Mouse (Mus musculus) layer of hippocampus, postnatal 36 days (tissue): ENCODE measurements around the gene Pcbp2. TPM values are rescaled to one million over a fixed set of nuclear protein-coding genes. Genes with fewer than 3 reads are reported as not detected.
A peak's percentile ranks its signal among the peaks of the same experiment; 100 is the strongest.

Source experiments
- DNase-seq, 2 experiments: peaks; one replicate each; pipeline ENCODE4 v3.0.0; 2022
- total RNA-seq, 2 experiments: library from RNA; stranded (reverse); gene quantifications; 2 replicates each; pipeline ENCODE4 v1.2.3; 2021

The Pcbp2 gene
- total RNA-seq, result 100 to 1,000 TPM; 448 to 513 TPM

GRCm38 (mm10) chr15:102470183-102470604 is at the start of gene Pcbp2:
TSS of gene Pcbp2 (plus strand) at chr15:102470539.
- DNase-seq, result peak; percentile 96 to 97

GRCm38 (mm10) chr15:102420986-102421385 is 49.4 kb upstream of the Pcbp2 start:
- no peak for DNase-seq

GRCm38 (mm10) chr15:102421437-102421836 is 48.9 kb upstream of the Pcbp2 start:
- DNase-seq, result no peak

GRCm38 (mm10) chr15:102423602-102424240 is 46.6 kb upstream of the Pcbp2 start:
- no peak for DNase-seq

GRCm38 (mm10) chr15:102424657-102425056 is 45.7 kb upstream of the Pcbp2 start:
- no peak for DNase-seq

GRCm38 (mm10) chr15:102426963-102427362 is 43.4 kb upstream of the Pcbp2 start:
- no peak for DNase-seq

GRCm38 (mm10) chr15:102432046-102432445 is 38.3 kb upstream of the Pcbp2 start:
- DNase-seq, result no peak

- no peak for DNase-seq
Observed at GRCm38 (mm10) chr15:102433173-102433572, 37.2 kb upstream of the Pcbp2 start.

- peak; percentile 71 to 78 for DNase-seq
Observed at GRCm38 (mm10) chr15:102442490-102442889, 27.8 kb upstream of the Pcbp2 start.

GRCm38 (mm10) chr15:102445146-102445545 is 25.2 kb upstream of the Pcbp2 start, which contains the start of gene Amhr2:
TSS of gene Amhr2 (plus strand) at chr15:102445367.
- no peak for DNase-seq

GRCm38 (mm10) chr15:102446448-102446847 is 23.9 kb upstream of the Pcbp2 start:
- no peak for DNase-seq

- no peak for DNase-seq
Observed at GRCm38 (mm10) chr15:102449366-102449765, 21.0 kb upstream of the Pcbp2 start.

- DNase-seq, result no peak
Observed at GRCm38 (mm10) chr15:102450928-102451327, 19.4 kb upstream of the Pcbp2 start.

- no peak for DNase-seq
Observed at GRCm38 (mm10) chr15:102451666-102452430, 18.5 kb upstream of the Pcbp2 start.

GRCm38 (mm10) chr15:102455993-102456392 is 14.3 kb upstream of the Pcbp2 start:
- DNase-seq, result no peak

GRCm38 (mm10) chr15:102458050-102458736 is 12.1 kb upstream of the Pcbp2 start:
- DNase-seq, result no peak

GRCm38 (mm10) chr15:102458904-102459317 is 11.4 kb upstream of the Pcbp2 start, which contains the start of gene Prr13:
TSS of gene Prr13 (plus strand) at chr15:102459028.
- peak; percentile 79 to 83 for DNase-seq

GRCm38 (mm10) chr15:102459381-102459780 is 11.0 kb upstream of the Pcbp2 start:
- no peak for DNase-seq

GRCm38 (mm10) chr15:102459847-102460246 is 10.5 kb upstream of the Pcbp2 start:
- no peak for DNase-seq

- DNase-seq, result no peak
Observed at GRCm38 (mm10) chr15:102460409-102460808, 9.9 kb upstream of the Pcbp2 start.

- no peak for DNase-seq
Observed at GRCm38 (mm10) chr15:102460971-102461370, 9.4 kb upstream of the Pcbp2 start.

- DNase-seq, result no peak
Observed at GRCm38 (mm10) chr15:102461430-102462075, 8.8 kb upstream of the Pcbp2 start.

GRCm38 (mm10) chr15:102463666-102464065 is 6.7 kb upstream of the Pcbp2 start:
- no peak for DNase-seq
